Mouse (Mus musculus) hindbrain, embryonic 15.5 days (tissue): ENCODE results near the gene Il1b. TPM values are rescaled to one million over a fixed set of nuclear protein-coding genes. Genes with fewer than 3 reads are reported as not detected.

Source experiments
- ATAC-seq: fragments of 200-750 bp; cut with Nextera tagmentation; 2 replicates; pipeline ENCODE4 v1.8.0; 2017; ENCODE audit warnings: low read depth, moderate number of reproducible peaks, moderate TSS enrichment; ENCODE audit not compliant: low FRiP score
- H3K27ac ChIP-seq: fragments of 300-500 bp; sonication (generic); replicated peaks from 2 replicates; pipeline ENCODE4 v1.5.1; 2015; ENCODE audit warnings: mild to moderate bottlenecking, inconsistent platforms
- H3K27me3 ChIP-seq: fragments of 300-500 bp; sonication (generic); 2 replicates; pipeline ENCODE4 v1.6.1; 2015; ENCODE audit warnings: control low read depth, inconsistent platforms
- H3K36me3 ChIP-seq: fragments of 300-500 bp; sonication (generic); 2 replicates; pipeline ENCODE4 v1.6.1; 2015; ENCODE audit warnings: control low read depth, inconsistent platforms
- H3K4me1 ChIP-seq: fragments of 300-500 bp; sonication (generic); replicated peaks from 2 replicates; pipeline ENCODE4 v1.6.1; 2015; ENCODE audit warnings: control low read depth, inconsistent platforms
- H3K4me2 ChIP-seq: fragments of 300-500 bp; sonication (generic); 2 replicates; pipeline ENCODE4 v1.6.1; 2015; ENCODE audit warnings: moderate library complexity, mild to moderate bottlenecking, inconsistent platforms
- H3K4me3 ChIP-seq: fragments of 300-500 bp; sonication (generic); 2 replicates; pipeline ENCODE4 v1.5.1; 2015; ENCODE audit warnings: mild to moderate bottlenecking, inconsistent platforms
- H3K9ac ChIP-seq: fragments of 300-500 bp; sonication (generic); 2 replicates; pipeline ENCODE4 v1.6.1; 2015; ENCODE audit warnings: inconsistent platforms
- H3K9me3 ChIP-seq: fragments of 300-500 bp; sonication (generic); 2 replicates; pipeline ENCODE4 v1.6.1; 2016; ENCODE audit warnings: control low read depth, inconsistent platforms
- WGBS: fragments of 180-500 bp; shearing (Covaris S2); methylation state at CpG from one replicate; pipeline ENCODE4 v1.1.7; 2015; 5-methylcytosine and 5-hydroxymethylcytosine counted together
- polyA plus RNA-seq: library from polyadenylated mRNA; unstranded; fragments of >200 nt; fragmentation: Nextera tagmentation; extraction: Ambion mirVana; gene quantifications from 2 replicates; pipeline ENCODE4 v1.2.1, GENCODE M21; 2015

Gene Il1b
- polyA plus RNA-seq, 1 experiment from 2014 or later: not detected

DNA sequence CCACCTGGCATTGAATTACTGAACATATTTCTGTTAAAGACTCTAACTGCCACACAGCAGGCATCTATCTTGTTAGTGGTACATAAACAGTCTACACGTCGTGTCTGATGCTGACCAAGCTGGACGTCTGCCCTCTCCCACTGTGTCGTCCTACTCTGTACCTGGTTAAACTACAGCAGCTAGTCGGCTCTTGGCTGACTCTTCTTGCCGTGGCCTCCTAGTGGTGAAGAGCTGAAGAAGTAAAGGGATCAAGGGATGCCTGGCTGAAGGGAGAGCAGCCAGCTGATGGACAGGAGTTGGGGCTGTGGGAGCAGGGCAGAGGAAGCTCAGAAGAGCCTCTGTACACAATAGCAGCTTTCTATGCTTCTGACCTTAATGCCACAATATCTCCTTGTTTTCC lies 22.6 kb upstream of the Il1b start:
- H3K27ac ChIP-seq: no peak overlapping the region
- no peak overlapping the region for H3K9ac ChIP-seq
- ATAC-seq: no peak
- no peaks in the 10 kb centered on the region for H3K9me3 ChIP-seq
- no peaks in the 10 kb centered on the region for H3K36me3 ChIP-seq
- H3K4me1 ChIP-seq: no peaks in the 10 kb centered on the region
- WGBS: 48% methylated on average over 6 of the region's 6 CpGs
- no peak overlapping the region for H3K4me3 ChIP-seq
- no peaks in the 10 kb centered on the region for H3K27me3 ChIP-seq
- H3K4me2 ChIP-seq: no peak overlapping the region

DNA sequence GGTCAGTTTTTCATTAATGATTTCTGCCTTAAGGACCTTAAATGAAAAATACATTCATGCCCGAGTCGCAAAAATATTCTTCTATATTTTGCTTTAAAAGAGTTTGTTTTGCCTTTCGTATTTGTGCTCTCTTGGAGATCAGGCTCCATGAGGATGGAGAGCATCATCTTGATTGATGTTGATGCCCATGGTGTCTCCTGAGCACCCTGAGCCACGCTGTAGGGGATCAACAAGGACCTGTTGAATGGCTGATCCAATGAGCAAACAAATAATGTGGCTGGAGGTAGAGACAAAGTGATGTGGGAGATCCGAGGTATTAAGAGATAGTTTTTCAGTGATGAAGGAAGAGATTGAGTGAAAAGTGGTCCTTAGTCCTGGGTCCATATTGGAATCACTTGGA lies 19.2 kb upstream of the Il1b start:
- no peaks in the 10 kb centered on the region for H3K36me3 ChIP-seq
- H3K9ac ChIP-seq: no peak overlapping the region
- no peaks in the 10 kb centered on the region for H3K9me3 ChIP-seq
- no peaks in the 10 kb centered on the region for H3K27me3 ChIP-seq
- 85% methylated on average over 5 of the region's 5 CpGs for WGBS
- H3K4me1 ChIP-seq: no peaks in the 10 kb centered on the region
- H3K27ac ChIP-seq: no peak overlapping the region
- no peak for ATAC-seq
- H3K4me2 ChIP-seq: no peak overlapping the region
- no peak overlapping the region for H3K4me3 ChIP-seq

GRCm38 (mm10) chr2:129389323-129389722 lies 18.4 kb upstream of the Il1b start:
- Histone ChIP-seq H3K4me2 (no peak overlapping the region), H3K9ac (no peak overlapping the region), H3K27ac (no peak overlapping the region), H3K27me3 (no peaks in the 10 kb centered on the region), H3K9me3 (no peaks in the 10 kb centered on the region), H3K4me3 (no peak overlapping the region), H3K36me3 (no peaks in the 10 kb centered on the region), H3K4me1 (no peaks in the 10 kb centered on the region)
- ATAC-seq: no peak
- 81% methylated on average over 2 of the region's 2 CpGs for WGBS

DNA sequence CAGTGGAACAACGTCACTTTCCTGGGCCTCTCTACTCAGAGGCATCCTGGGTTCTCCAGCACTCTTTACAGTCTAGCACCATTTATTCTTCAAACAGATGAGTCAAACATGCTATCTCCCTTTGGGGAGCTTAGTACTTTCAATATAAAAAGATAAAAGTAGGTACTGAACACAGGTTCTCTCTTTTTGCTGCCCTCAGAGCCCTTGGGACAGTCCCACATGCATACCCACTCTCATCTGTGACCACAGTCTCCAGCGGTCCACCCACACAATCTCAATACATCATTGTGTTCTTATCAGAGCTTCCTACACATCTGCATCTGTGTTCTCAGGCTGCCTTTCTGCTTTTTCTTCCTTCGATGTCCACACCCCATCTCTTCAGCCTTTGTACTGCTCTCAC lies 14.4 kb upstream of the Il1b start:
- no peak for ATAC-seq
- Histone ChIP-seq H3K27me3 (no peaks in the 10 kb centered on the region), H3K4me1 (no peaks in the 10 kb centered on the region), H3K36me3 (no peaks in the 10 kb centered on the region), H3K27ac (no peak overlapping the region), H3K9me3 (no peaks in the 10 kb centered on the region), H3K9ac (no peak overlapping the region), H3K4me3 (no peak overlapping the region), H3K4me2 (no peak overlapping the region)
- WGBS: 86% methylated on average over 3 of the region's 3 CpGs

DNA sequence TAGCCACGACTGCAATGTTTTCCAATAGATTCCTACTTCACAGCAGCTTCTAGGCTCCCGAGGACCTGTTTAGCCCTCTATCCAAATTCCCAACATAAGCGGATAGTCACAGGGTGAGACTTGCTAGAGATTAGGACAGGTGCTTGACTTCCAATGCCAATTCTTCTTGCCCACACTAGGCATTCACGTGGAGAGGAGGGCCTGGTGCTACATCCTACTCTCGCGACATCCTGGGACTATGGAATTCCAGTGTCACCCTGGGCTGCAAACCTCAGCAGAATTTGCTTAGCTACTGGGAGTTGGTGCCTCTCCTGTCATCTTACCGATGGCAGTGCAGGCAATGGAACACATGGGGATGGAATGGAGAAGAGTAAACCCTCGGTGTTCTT lies 13.3 kb upstream of the Il1b start:
- Histone ChIP-seq H3K9ac (no peak overlapping the region), H3K9me3 (no peaks in the 10 kb centered on the region), H3K4me2 (no peak overlapping the region), H3K27me3 (no peaks in the 10 kb centered on the region), H3K4me3 (no peak overlapping the region), H3K36me3 (no peaks in the 10 kb centered on the region), H3K27ac (no peak overlapping the region), H3K4me1 (no peaks in the 10 kb centered on the region)
- 85% methylated on average over 8 of the region's 8 CpGs for WGBS
- no peak for ATAC-seq

- Histone ChIP-seq H3K27me3 (no peaks in the 10 kb centered on the region), H3K27ac (no peak overlapping the region), H3K36me3 (no peaks in the 10 kb centered on the region), H3K9ac (no peak overlapping the region), H3K4me2 (no peak overlapping the region), H3K4me3 (no peak overlapping the region), H3K4me1 (no peaks in the 10 kb centered on the region), H3K9me3 (no peaks in the 10 kb centered on the region)
- ATAC-seq: no peak
- WGBS: 92% methylated on average over 8 of the region's 8 CpGs
Measured at GRCm38 (mm10) chr2:129383512-129384271, 12.8 kb upstream of the Il1b start.

GRCm38 (mm10) chr2:129380746-129381474 lies 10.0 kb upstream of the Il1b start:
- no peaks in the 10 kb centered on the region for H3K36me3 ChIP-seq
- no peak overlapping the region for H3K4me3 ChIP-seq
- no peaks in the 10 kb centered on the region for H3K4me1 ChIP-seq
- H3K4me2 ChIP-seq: no peak overlapping the region
- no peak for ATAC-seq
- H3K27me3 ChIP-seq: no peaks in the 10 kb centered on the region
- no peaks in the 10 kb centered on the region for H3K9me3 ChIP-seq
- no peak overlapping the region for H3K27ac ChIP-seq
- H3K9ac ChIP-seq: no peak overlapping the region
- WGBS: 89% methylated on average over 5 of the region's 5 CpGs

DNA sequence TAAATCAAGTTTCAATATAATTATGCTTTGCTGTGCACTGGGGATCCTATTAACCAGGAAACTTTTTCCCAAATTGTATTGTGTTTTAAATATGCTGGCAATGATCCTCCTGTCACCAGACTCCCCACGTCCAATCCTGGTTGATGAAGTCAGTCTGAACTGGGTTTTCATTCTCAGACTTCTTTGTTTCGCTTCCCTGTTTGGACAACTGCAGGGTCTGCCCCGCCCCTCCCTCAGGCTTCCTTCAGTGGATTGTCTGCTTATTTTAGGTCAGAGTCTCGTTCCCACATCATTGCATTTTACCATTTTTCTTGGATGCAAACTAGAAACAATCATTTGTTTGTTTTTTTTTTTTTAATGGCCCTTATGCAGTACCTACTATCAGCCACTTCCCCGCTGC lies 9.3 kb upstream of the Il1b start:
- Histone ChIP-seq H3K4me1 (no peaks in the 10 kb centered on the region), H3K36me3 (no peaks in the 10 kb centered on the region), H3K4me3 (no peak overlapping the region), H3K4me2 (no peak overlapping the region), H3K9ac (no peak overlapping the region), H3K9me3 (no peaks in the 10 kb centered on the region), H3K27ac (no peak overlapping the region), H3K27me3 (no peaks in the 10 kb centered on the region)
- WGBS: 72% methylated on average over 5 of the region's 5 CpGs
- ATAC-seq: no peak

DNA sequence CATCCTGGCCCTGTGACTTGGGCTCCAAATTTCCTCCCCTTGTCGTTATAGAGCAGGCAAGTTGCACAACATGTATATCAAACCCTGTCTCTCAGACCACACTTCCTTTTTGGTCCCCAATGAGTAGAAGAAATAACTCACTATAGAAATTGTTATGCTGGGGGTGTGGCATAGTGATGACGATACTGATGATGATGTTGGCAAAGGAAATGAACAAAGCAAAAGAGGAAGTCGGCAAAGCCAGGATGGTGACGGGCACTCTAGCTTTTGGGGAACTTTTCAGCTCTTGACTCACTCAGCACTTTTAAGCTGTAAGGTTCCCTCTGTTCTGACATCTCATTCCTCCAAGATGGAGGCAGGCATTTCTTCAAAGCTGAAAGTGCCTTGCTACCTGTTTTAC lies 2.4 kb upstream of the Il1b start:
- H3K9me3 ChIP-seq: no peaks in the 10 kb centered on the region
- ATAC-seq: no peak
- 94% methylated on average over 4 of the region's 4 CpGs for WGBS

DNA sequence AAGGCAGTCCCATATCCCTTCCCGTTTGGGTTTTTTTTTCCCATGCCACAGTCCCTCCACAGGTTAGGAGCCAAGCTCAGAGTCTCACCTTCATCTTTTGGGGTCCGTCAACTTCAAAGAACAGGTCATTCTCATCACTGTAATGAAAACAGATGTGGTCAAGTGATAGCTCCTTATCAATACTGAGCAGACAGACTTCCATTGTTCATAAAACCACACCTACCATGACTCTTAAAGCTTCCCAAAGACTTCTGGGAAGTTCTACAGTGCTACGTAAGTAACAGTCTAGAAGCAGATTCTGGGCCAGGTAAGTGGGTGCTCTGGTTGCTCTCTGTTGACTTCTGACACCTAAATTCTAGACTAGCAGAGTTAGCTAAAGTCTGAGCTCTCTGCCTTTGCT lies 1.3 kb downstream of the Il1b start:
- 88% methylated on average over 3 of the region's 3 CpGs for WGBS
- Histone ChIP-seq H3K27ac (no peak overlapping the region), H3K4me2 (no peak overlapping the region), H3K9ac (no peak overlapping the region), H3K4me1 (no peaks in the 10 kb centered on the region), H3K4me3 (no peak overlapping the region), H3K36me3 (no peaks in the 10 kb centered on the region), H3K9me3 (no peaks in the 10 kb centered on the region), H3K27me3 (no peaks in the 10 kb centered on the region)
- ATAC-seq: no peak

More for the DNA sequence above, 2.4 kb upstream of the Il1b start:
- H3K4me1 ChIP-seq: no peaks in the 10 kb centered on the region
- no peak overlapping the region for H3K27ac ChIP-seq
- H3K9ac ChIP-seq: no peak overlapping the region
- no peak overlapping the region for H3K4me2 ChIP-seq
- no peak overlapping the region for H3K4me3 ChIP-seq
- no peaks in the 10 kb centered on the region for H3K36me3 ChIP-seq
- no peaks in the 10 kb centered on the region for H3K27me3 ChIP-seq

DNA sequence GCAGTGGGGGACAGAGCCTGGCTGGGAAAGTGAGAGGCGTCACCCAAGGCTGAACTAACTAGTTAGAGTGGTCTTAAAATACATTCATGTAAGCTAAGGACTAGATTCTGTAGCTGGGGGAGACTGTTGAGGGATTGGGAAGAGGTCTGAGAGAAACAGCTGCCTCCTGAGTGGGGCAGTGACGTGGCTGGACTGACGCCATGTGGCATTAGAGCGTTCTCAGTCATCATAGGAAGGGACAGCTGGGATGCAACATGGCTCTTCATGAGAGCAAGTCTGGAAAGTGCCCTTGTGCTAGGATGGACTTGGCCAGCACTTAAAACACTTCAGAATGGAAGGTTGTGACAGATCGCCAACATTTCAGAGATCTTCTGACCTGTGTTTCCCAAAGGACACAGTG lies 2.1 kb downstream of the Il1b start:
- Histone ChIP-seq H3K36me3 (no peaks in the 10 kb centered on the region), H3K4me2 (no peak overlapping the region), H3K4me3 (no peak overlapping the region), H3K27ac (no peak overlapping the region), H3K27me3 (no peaks in the 10 kb centered on the region), H3K9me3 (no peaks in the 10 kb centered on the region), H3K9ac (no peak overlapping the region), H3K4me1 (no peaks in the 10 kb centered on the region)
- ATAC-seq: no peak
- WGBS: 90% methylated on average over 5 of the region's 5 CpGs

DNA sequence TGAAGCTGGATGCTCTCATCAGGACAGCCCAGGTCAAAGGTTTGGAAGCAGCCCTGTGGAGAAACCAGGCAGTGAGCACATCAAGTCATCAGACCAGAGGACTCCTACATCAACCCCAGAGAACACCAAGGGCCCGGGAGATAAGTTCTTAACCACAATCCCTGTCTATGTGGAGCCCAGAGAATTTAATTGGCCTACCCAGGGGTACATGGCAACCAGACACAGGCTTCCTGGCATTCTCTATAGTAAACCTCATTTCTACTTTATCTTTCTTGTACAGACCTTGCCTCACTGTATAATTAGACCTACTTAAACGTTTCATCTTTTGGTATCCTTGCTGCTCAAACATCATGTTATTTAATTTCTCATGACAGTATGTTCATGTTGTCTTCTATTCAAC lies 2.8 kb downstream of the Il1b start:
- Histone ChIP-seq H3K4me1 (no peaks in the 10 kb centered on the region), H3K4me3 (no peak overlapping the region), H3K27me3 (no peaks in the 10 kb centered on the region), H3K9me3 (no peaks in the 10 kb centered on the region), H3K36me3 (no peaks in the 10 kb centered on the region), H3K4me2 (no peak overlapping the region), H3K9ac (no peak overlapping the region), H3K27ac (no peak overlapping the region)
- ATAC-seq: no peak
- WGBS: 72% methylated on average over 2 of the region's 2 CpGs
